Mouse (Mus musculus) small intestine, adult 2 months (tissue): ENCODE results near the gene Tead1.

Experiments
- CTCF ChIP-seq: fragments of 200-500 bp; IDR thresholded peaks from 2 replicates; pipeline ENCODE4 v1.5.1; 2012; ENCODE audit warnings: low read depth, mild to moderate bottlenecking, control low read depth, inconsistent platforms, low read length, moderate library complexity, mixed read lengths; ENCODE audit not compliant: insufficient replicate concordance, insufficient read length; ENCODE audit errors: extremely low read depth
- POLR2A ChIP-seq: fragments of 200-500 bp; IDR thresholded peaks from 2 replicates; pipeline ENCODE4 v1.6.1; 2012; ENCODE audit warnings: low read depth, mild to moderate bottlenecking, control low read depth, inconsistent platforms, low read length, moderate library complexity

DNA sequence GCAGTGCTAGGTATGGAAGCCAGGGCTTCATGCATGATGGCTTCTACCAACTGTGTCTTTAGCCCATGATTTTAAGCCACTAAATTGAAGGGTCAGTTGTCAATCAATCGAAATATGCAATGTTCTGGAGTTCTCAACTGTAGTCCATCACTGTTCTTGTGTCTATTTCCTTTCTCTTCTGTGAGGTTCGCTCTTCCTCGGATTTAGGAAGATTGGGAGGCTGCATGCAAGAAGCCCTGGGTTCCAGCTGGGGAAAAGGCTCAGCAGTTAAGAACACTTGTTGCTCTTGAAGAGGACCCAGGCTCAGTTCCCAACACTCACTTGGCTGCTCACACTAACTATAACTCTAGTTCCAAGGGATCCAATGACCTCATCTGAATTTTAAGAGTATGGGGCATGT is 20.2 kb upstream of the Tead1 start:
- no peak for TF ChIP-seq CTCF
- TF ChIP-seq POLR2A: no peak
